Mouse (Mus musculus) liver, embryonic 13.5 days (tissue): ENCODE measurements around the gene Hist1h1d. TPM values are rescaled to one million over a fixed set of nuclear protein-coding genes. Genes with fewer than 3 reads are reported as not detected.
"Not testable (repeated sequence)": the region's sequence is repeated elsewhere in the genome, so short reads cannot be mapped to it uniquely, and the experiment has no call there.

ENCODE experiments used
- ATAC-seq: fragments of 200-750 bp; cut with Nextera tagmentation; 2 replicates; pipeline ENCODE4 v1.8.0; 2017; ENCODE audit warnings: low read depth, mild to moderate bottlenecking, moderate number of reproducible peaks, moderate library complexity
- DNase-seq: peaks from one replicate; pipeline ENCODE4 v3.0.0; 2022
- H3K27ac ChIP-seq: fragments of 300-500 bp; sonication (generic); 2 replicates; pipeline ENCODE4 v1.5.1; 2015; ENCODE audit warnings: moderate library complexity, mild to moderate bottlenecking, inconsistent platforms
- H3K27me3 ChIP-seq: fragments of 300-500 bp; sonication (generic); 2 replicates; pipeline ENCODE4 v1.6.1; 2015; ENCODE audit warnings: mild to moderate bottlenecking, inconsistent platforms
- H3K36me3 ChIP-seq: fragments of 300-500 bp; sonication (generic); 2 replicates; pipeline ENCODE4 v1.6.1; 2015; ENCODE audit warnings: mild to moderate bottlenecking, inconsistent platforms
- H3K4me1 ChIP-seq: fragments of 300-500 bp; sonication (generic); replicated peaks from 2 replicates; pipeline ENCODE4 v1.6.1; 2015; ENCODE audit warnings: inconsistent platforms
- H3K4me2 ChIP-seq: fragments of 300-500 bp; sonication (generic); 2 replicates; pipeline ENCODE4 v1.6.1; 2015; ENCODE audit warnings: inconsistent platforms, mild to moderate bottlenecking, moderate library complexity
- H3K4me3 ChIP-seq: fragments of 300-500 bp; sonication (generic); replicated peaks from 2 replicates; pipeline ENCODE4 v1.5.1; 2015; ENCODE audit warnings: mild to moderate bottlenecking, inconsistent platforms
- H3K9ac ChIP-seq: fragments of 300-500 bp; sonication (generic); 2 replicates; pipeline ENCODE4 v1.6.1; 2015; ENCODE audit warnings: mild to moderate bottlenecking, inconsistent platforms
- H3K9me3 ChIP-seq: fragments of 300-500 bp; sonication (generic); replicated peaks from 2 replicates; pipeline ENCODE4 v1.6.1; 2016; ENCODE audit warnings: inconsistent platforms
- WGBS: fragments of 180-500 bp; shearing (Covaris S2); methylation state at CpG from one replicate; pipeline ENCODE4 v1.1.7; 2015; ENCODE audit not compliant: insufficient replicate concordance; 5-methylcytosine and 5-hydroxymethylcytosine counted together
- polyA plus RNA-seq: library from polyadenylated mRNA; unstranded; fragments of >200 nt; fragmentation: Nextera tagmentation; extraction: Ambion mirVana; gene quantifications from 2 replicates; pipeline ENCODE4 v1.2.1, GENCODE M21; 2015

The Hist1h1d gene
- polyA plus RNA-seq, 1 experiment from 2014 or later = 0.93 TPM

DNA sequence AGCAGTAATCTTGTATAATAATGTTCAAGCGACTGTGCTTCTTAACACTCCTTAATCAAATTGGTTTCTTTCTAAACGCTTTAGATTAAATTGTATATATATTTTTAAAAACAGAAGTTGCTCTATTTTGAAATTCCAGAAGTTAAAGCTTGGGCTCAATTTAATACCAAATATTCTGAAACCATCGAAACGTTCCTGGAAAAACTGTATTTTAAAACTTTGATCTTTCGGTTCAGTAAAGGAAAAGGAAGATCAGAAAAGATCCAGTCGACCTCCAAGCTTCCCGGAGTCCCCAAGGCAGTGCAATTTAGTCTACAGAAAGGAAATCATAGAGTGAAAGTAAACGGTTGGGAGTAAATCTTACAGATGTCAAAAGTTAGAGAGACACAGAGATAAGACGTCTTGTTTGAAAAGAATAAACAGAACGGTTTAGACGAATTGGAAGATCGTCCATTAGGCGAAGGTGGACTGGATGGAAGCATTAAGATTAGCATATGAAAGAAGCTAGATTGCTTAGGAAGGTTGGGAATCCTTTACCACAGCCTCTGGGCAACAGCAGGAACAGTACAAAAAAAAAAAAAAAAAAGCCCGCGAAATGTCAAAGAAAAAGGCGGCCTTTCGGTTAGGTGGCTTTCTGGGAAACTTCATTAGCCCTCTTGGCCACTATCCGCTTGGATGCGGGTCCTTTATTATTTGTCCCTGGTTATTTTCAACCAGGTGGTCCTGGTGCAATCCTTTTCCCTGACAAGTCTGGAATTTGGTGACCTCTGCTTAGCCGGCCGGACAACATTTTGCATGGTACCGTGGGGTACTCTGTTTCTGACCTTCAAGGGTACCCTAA lies 33.3 kb downstream of the Hist1h1d start:
- H3K4me3 ChIP-seq = peak overlapping the region; percentile 63
- peak overlapping the region; percentile 77 for H3K9ac ChIP-seq
- peaks cover 49% of the 10 kb centered on the region for H3K4me1 ChIP-seq
- WGBS = 3% methylated on average over 22 of the region's 22 CpGs
- peak overlapping the region; percentile 100 for H3K27ac ChIP-seq
- no peaks in the 10 kb centered on the region for H3K9me3 ChIP-seq
- no peak for ATAC-seq
- peak overlapping the region; percentile 71 for H3K4me2 ChIP-seq
- no peaks in the 10 kb centered on the region for H3K36me3 ChIP-seq
- peak; percentile 18 for DNase-seq
- H3K27me3 ChIP-seq = no peaks in the 10 kb centered on the region

DNA sequence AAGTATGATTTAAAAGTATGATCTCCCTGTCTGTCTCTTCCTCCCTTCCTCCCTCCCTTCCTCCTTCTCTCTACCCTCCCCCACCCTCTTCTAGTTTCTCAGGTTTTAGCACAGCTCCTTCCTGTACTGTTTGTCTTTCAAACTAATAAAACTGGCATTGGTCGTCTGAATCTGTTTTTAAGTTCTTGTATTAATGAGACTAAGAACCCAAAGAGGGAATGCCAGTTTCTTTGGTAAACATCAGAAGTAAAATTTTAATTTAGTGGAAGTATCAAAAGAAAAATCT lies 33.8 kb downstream of the Hist1h1d start:
- Histone ChIP-seq H3K9ac (peak overlapping the region; percentile 77), H3K4me2 (peak overlapping the region; percentile 71), H3K27me3 (no peaks in the 10 kb centered on the region), H3K27ac (peak overlapping the region; percentile 100), H3K4me3 (peak overlapping the region; percentile 36), H3K9me3 (no peaks in the 10 kb centered on the region), H3K4me1 (peaks cover 47% of the 10 kb centered on the region), H3K36me3 (no peaks in the 10 kb centered on the region)
- 0% methylated on average over 1 of the region's 1 CpGs for WGBS
- no peak for DNase-seq
- ATAC-seq = no peak

DNA sequence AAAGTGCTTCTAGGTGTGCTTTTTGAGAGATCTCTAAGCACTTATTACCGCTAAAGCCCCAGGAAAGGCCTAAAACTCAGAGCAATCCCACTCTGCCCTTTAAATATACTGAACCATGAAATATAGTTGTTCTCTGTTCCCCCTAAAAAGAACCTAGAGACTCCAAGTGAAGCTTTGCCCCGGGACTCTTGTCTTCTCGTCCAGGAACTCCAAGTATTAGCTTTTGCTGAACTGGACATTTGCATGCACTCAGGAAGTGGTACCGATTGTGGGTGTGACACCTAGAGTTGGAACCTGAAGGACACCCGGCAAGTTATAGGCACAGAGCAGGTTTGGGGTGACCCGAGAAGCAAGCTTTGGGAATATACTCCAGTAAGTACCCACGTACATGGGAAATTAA lies 38.1 kb downstream of the Hist1h1d start:
- ATAC-seq = no peak
- Histone ChIP-seq H3K9ac (no peak overlapping the region), H3K36me3 (no peaks in the 10 kb centered on the region), H3K9me3 (no peaks in the 10 kb centered on the region), H3K27me3 (no peaks in the 10 kb centered on the region), H3K27ac (no peak overlapping the region), H3K4me1 (peaks cover 56% of the 10 kb centered on the region), H3K4me3 (no peak overlapping the region), H3K4me2 (no peak overlapping the region)
- no peak for DNase-seq
- 87% methylated on average over 7 of the region's 7 CpGs for WGBS

DNA sequence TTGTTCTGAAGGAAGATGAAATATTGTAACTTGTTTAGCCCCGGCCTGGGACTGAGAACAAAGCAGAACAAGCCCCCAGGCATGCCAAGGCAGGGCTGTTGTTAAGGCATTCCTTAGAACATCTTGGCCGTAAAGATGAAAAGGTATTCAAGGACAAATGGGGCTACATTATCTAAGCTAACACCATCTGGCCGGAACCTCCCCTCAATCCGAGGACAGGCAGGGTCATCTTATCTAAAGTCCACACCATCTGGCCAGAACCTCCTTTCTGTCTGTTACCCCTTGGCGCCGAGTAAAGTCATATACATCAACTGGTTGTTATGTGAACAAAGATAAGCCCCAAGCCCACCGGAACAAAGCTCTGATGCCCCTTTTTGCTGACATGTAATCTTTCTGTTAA lies 38.8 kb downstream of the Hist1h1d start:
- H3K36me3 ChIP-seq, H3K9ac ChIP-seq, H3K27ac ChIP-seq, DNase-seq, H3K9me3 ChIP-seq, ATAC-seq, H3K4me2 ChIP-seq, H3K4me3 ChIP-seq, H3K27me3 ChIP-seq: not testable (repeated sequence)
- 61% methylated on average over 7 of the region's 7 CpGs for WGBS
- H3K4me1 ChIP-seq = peaks cover 58% of the 10 kb centered on the region

DNA sequence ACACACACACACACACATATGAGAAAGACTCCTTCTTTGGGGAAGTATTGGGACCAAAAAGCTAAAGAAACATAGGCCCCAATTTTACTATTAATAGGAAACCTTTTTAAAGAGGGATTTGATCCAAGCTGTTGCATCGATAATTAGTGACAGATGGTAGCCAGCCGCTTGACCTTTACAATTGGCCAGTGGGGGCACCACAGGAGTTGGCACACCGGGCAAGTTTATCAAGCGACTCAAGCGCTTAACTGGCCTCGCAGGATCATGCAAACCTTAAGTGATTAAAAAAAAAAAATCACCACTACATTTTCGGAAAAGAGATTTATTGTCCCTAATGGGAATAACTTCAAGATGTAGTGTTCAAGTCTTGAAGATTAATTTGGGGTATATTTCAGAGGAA lies 39.6 kb downstream of the Hist1h1d start:
- ATAC-seq (no peak), DNase-seq (no peak)
- H3K9ac ChIP-seq = peak overlapping the region; percentile 56; the same call in 1 of the 2 replicates
- no peaks in the 10 kb centered on the region for H3K27me3 ChIP-seq
- no peaks in the 10 kb centered on the region for H3K9me3 ChIP-seq
- H3K4me1 ChIP-seq = peaks cover 61% of the 10 kb centered on the region
- no peak overlapping the region for H3K4me3 ChIP-seq
- H3K4me2 ChIP-seq = no peak overlapping the region
- H3K36me3 ChIP-seq = no peaks in the 10 kb centered on the region
- H3K27ac ChIP-seq = peak overlapping the region; percentile 80
- WGBS = 71% methylated on average over 7 of the region's 7 CpGs

DNA sequence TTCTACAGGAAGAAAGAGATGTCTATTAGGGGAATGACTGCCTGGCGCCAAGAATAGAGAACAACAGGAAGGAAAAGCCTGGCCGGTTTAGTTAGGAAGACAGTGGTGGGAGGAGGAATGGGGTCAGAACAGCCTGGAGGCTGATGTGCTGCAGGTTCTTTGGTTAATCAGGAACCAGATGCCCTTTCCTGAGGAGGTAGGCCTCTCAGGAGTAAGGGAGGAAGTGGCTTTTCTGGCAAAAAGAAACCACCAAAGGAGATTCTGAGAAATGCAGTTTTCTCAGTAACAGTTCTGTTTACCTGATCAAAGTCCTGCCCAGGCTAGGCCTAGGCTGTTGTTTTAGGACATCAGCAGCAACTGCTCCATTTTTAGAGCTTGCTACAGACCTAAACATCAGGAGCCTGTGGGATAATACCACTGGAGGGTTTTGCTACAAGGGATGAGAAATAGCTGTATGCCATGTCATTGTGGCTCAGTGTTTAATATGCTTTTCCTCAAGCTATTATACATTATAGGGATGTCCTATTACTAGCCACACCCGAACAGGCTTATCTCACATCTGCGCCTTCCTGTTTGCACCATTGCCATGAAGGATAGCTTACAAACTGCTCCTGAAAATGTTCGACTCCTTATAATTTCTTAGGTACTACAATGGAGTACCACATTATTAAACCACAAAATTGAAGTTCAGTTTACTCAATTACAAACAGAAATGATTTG lies 40.1 kb downstream of the Hist1h1d start:
- H3K27me3 ChIP-seq = no peaks in the 10 kb centered on the region
- ATAC-seq (0 out of 2 replicates have a peak, but pooled peaks have one; percentile 30), DNase-seq (no peak)
- peak overlapping the region; percentile 9; the same call in 1 of the 2 replicates for H3K4me2 ChIP-seq
- no peaks in the 10 kb centered on the region for H3K36me3 ChIP-seq
- 20% methylated on average over 5 of the region's 5 CpGs for WGBS
- peaks cover 61% of the 10 kb centered on the region for H3K4me1 ChIP-seq
- H3K9ac ChIP-seq = peak overlapping the region; percentile 56
- no peak overlapping the region for H3K4me3 ChIP-seq
- no peaks in the 10 kb centered on the region for H3K9me3 ChIP-seq
- H3K27ac ChIP-seq = peak overlapping the region; percentile 80

DNA sequence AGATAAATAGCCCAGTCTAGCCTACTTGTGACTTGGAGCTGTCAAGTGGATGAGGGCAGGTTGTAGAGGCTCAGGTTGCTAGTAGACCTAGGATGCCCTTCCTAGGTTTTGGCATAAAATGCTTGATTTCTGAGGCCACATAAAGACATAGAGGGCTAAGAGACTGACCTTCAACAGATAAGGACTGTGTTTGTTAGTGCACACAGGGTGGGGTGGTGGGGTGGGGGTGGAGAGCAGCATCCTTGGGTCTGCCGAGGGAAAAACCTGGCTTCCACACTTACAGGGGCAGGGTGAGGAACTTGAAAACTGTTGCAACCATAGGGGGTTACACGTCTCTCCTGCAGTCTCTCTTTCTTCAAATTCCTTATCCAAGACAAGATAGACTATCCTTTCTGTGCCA lies 42.1 kb downstream of the Hist1h1d start:
- H3K4me2 ChIP-seq = peak overlapping the region; percentile 38
- peak; percentile 52 for ATAC-seq
- H3K4me1 ChIP-seq = peaks cover 52% of the 10 kb centered on the region

DNA sequence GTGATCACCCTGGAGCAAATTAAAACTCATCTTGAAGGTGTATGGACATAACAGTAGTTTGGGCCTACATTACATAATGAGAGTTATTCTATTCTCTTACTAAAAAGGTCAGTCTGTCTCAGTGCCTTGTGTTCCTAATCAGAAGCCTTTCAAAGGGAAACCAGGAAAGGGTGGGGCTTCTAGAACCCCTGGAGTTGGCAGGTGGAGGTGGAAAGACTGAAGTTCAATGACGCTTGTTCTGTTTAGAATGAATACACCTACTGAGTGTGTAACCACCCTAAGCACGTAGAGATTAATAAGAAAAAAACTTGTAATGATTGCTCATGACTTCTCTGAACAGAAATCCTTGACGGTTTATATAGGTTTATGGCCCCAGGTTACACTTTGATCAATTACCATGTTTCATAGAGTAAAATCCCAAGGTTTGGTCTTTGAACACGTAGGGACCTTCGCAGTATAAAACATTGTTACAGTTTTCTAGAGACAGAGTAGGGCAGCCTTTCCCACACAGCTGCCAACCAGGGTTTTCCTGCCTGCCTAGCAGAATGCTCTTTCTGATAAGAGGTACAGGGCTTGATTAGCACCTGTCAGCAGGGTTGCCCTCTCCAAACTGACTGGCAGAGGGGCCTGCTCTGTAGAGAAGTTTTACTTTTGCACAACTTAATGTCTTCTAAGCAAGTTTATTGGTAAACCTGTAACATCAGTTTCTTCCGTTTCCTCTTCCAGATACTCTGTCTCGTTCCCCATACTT lies 42.7 kb downstream of the Hist1h1d start:
- DNase-seq (peak; percentile 67), ATAC-seq (peak; percentile 95)
- H3K9ac ChIP-seq = peak overlapping the region; percentile 71
- H3K27ac ChIP-seq = peak overlapping the region; percentile 96
- 0 out of 2 replicates have a peak overlapping the region, but pooled peaks have one; percentile 8 for H3K4me3 ChIP-seq
- H3K36me3 ChIP-seq = no peaks in the 10 kb centered on the region
- no peaks in the 10 kb centered on the region for H3K27me3 ChIP-seq
- peak overlapping the region; percentile 38 for H3K4me2 ChIP-seq
- peaks cover 52% of the 10 kb centered on the region for H3K4me1 ChIP-seq
- WGBS = 39% methylated on average over 7 of the region's 7 CpGs
- H3K9me3 ChIP-seq = no peaks in the 10 kb centered on the region

More for the DNA sequence above, 42.1 kb downstream of the Hist1h1d start:
- Histone ChIP-seq H3K36me3 (no peaks in the 10 kb centered on the region), H3K27me3 (no peaks in the 10 kb centered on the region), H3K4me3 (no peak overlapping the region), H3K27ac (peak overlapping the region; percentile 96), H3K9me3 (no peaks in the 10 kb centered on the region), H3K9ac (peak overlapping the region; percentile 71)
- WGBS = 27% methylated on average over 2 of the region's 2 CpGs
- DNase-seq = no peak

DNA sequence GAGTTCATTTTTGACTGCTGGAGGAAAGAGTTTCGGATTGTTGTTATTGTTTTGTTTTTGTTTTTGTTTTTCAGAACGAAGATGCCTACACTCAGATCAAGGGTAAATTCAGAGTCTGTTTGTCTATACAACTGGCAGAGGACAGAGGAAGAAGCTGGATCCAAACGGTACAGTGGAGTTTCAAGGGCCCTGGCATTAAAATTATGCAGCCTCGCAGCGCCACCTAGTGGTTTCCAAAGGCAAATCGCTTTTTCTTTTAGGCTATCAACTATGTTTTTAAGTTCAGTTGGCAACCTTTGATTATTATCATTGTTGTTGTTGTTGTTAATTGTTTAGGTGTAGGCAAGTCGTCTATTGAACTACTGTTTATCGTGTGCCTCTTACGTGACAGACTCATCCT lies 44.9 kb downstream of the Hist1h1d start:
- peak overlapping the region; percentile 47; the same call in 1 of the 2 replicates for H3K9ac ChIP-seq
- DNase-seq = peak; percentile 68
- no peak for ATAC-seq
- H3K27me3 ChIP-seq = no peaks in the 10 kb centered on the region
- WGBS = 5% methylated on average over 9 of the region's 9 CpGs
- peak overlapping the region; percentile 96; the same call in 1 of the 2 replicates for H3K27ac ChIP-seq
- H3K4me1 ChIP-seq = peaks cover 47% of the 10 kb centered on the region
- H3K36me3 ChIP-seq = no peaks in the 10 kb centered on the region
- H3K4me3 ChIP-seq = no peak overlapping the region
- H3K9me3 ChIP-seq = no peaks in the 10 kb centered on the region
- H3K4me2 ChIP-seq = no peak overlapping the region

DNA sequence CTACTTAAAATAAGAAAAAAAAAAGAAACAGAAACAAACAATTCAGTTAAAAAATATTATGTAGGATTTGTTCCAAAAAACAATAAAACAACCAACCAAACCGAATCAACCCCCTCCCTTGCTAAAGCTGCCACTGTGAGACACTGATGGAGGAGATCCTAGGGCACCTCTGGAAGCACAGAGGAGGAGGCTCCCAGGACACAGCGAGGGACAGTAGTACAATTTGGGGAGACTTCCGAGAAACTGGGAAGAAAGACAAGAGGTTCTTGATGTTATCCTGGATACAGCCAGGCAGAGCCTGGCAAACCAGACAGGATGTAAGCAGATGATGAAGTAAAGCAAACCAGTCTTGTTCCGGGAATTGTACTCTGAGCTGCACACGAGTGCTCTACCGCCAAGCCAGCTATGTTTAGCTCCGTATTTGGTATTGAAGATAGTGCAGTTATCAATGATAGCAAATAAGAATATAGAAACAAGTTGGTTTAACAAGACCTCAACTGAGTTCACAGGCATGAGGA lies 50.2 kb downstream of the Hist1h1d start:
- H3K36me3 ChIP-seq = no peaks in the 10 kb centered on the region
- DNase-seq (no peak), ATAC-seq (peak; percentile 45; the same call in 1 of the 2 replicates)
- H3K9ac ChIP-seq = no peak overlapping the region
- no peak overlapping the region for H3K27ac ChIP-seq
- H3K9me3 ChIP-seq = no peaks in the 10 kb centered on the region
- H3K27me3 ChIP-seq = no peaks in the 10 kb centered on the region
- peaks cover 18% of the 10 kb centered on the region for H3K4me1 ChIP-seq
- H3K4me3 ChIP-seq = no peak overlapping the region
- 42% methylated on average over 7 of the region's 7 CpGs for WGBS
- no peak overlapping the region for H3K4me2 ChIP-seq

DNA sequence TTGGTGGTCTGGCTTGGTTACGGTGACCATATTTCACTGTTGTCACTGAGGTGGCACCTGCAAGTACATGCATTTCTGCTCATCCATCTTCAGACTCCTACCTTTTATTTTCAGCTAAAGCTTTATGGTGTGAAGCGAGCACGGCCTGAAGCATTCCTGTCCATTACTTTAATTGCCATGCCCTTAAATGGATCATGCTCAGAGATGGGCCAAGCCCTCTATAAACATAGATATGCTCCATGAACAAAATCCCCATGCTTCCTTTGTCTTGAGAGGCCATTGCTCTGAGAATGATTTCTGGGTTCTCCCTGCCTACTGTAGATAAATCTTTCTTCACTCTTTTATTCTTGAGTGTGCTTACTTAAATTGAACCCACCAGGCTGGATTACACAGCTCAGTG lies 51.4 kb downstream of the Hist1h1d start:
- Histone ChIP-seq H3K27ac (no peak overlapping the region), H3K9ac (0 out of 2 replicates have a peak overlapping the region, but pooled peaks have one; percentile 6), H3K36me3 (no peaks in the 10 kb centered on the region), H3K4me1 (peaks cover 30% of the 10 kb centered on the region), H3K4me3 (no peak overlapping the region), H3K27me3 (no peaks in the 10 kb centered on the region), H3K9me3 (no peaks in the 10 kb centered on the region), H3K4me2 (no peak overlapping the region)
- DNase-seq (no peak), ATAC-seq (no peak)
- 91% methylated on average over 3 of the region's 3 CpGs for WGBS
